Mouse (Mus musculus): Measurements from ENCODE around the gene Nkx2-1.
"Not testable (repeated sequence)": the region's sequence is repeated elsewhere in the genome, so short reads cannot be mapped to it uniquely, and the experiment has no call there.

Nkx2-1 gene

DNA sequence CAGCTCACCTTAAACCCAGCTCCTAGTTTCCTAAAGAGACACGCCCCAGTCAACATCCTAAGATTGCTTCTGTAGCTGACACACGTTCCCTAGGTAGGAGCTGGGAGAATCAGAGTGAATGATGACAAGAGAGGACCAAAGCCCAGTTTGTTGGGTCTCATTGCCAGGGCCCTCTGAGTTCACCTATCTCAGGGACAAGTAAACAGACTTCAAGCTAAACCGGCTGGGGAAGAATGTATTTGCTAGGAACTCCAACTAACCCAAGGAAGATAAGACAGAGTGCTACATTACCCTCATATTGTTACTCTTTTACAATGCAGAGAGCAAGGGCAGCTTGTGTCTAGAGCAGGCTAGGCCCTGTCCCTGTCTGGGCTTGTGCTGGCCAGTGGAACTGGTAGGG lies 6.8 kb downstream of the Nkx2-1 start:
- Histone ChIP-seq H3K27me3 (ENCODE audit: control insufficient read depth, insufficient read depth, low read length, poor library complexity, severe bottlenecking) (peaks cover 2% of the 10 kb centered on the region), H3K36me3 (ENCODE audit: control insufficient read depth, insufficient read depth, low read length, poor library complexity, severe bottlenecking) (no peaks in the 10 kb centered on the region)
- DNase-seq (ENCODE audit: low read depth, low spot score): no peak

DNA sequence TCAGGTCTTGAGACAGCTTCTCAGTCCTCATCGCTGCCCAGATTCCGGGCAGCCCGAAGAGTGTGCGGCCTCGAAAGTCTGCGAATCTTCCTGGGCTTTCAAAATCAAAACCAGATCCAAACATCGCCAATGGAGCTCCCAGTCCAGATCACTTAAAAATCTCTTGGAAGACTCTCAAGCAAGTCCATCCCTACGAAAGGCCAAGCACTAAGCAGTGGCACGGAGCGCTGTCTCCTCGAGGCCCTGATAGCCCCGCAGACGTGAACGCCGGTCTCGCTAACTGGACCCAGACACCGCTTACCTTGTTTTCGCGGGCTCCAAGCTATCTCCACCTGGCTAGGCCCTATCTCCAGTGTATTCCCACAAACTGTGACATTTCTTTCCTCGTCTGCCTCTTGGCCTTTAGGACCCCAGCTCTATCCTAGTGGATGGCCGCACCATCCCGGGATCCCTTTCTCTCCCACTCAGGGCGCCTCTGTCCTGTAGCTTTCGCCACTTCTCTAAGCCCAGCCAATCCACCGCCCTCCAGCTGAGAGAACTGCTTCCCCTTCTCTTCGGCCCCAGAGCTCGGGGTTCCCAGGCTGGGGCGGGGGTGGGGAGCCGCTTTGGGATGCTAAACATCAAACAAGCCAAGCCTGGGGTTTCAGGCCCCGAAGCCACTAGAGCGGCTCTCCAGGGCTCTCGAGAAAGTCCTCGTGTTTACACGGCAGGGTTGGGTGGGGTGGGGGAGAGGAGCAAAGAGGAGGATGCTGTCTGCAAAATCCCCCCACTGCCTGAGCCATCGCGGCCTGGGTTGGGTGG lies 7.6 kb downstream of the Nkx2-1 start:
- DNase-seq (ENCODE audit: low read depth, low spot score): no peak
- no peaks in the 10 kb centered on the region for H3K36me3 ChIP-seq (ENCODE audit: control insufficient read depth, insufficient read depth, low read length, poor library complexity, severe bottlenecking)
- H3K27me3 ChIP-seq (ENCODE audit: control insufficient read depth, insufficient read depth, low read length, poor library complexity, severe bottlenecking): peaks cover 2% of the 10 kb centered on the region

DNA sequence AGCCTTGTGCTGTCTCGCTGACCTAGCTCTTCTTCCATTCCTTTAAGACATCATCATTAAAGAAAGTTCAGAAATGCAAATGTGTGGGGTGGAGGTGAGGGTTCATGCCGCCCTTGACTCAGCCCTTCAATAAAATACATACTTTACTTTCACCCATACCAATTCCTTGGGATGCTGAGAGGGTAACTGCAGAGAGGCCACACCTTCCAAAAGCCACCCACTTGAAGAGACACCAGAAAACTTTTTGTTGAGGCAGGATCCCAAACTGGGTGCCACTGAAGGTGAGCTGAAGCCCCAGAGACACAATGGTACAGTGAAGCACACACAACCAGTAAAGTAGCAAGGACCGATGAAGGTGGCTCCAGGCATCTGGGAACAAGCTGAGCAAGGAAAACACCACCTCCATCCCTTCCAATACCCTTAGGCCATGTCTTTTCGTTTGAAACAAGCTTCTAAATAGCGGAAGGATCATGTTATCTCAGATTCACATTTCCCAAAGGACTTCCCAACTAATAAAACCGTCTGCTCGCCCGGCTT lies 8.6 kb downstream of the Nkx2-1 start:
- DNase-seq (ENCODE audit: low read depth, low spot score): no peak
- peaks cover 2% of the 10 kb centered on the region for H3K27me3 ChIP-seq (ENCODE audit: control insufficient read depth, insufficient read depth, low read length, poor library complexity, severe bottlenecking)
- no peaks in the 10 kb centered on the region for H3K36me3 ChIP-seq (ENCODE audit: control insufficient read depth, insufficient read depth, low read length, poor library complexity, severe bottlenecking)

DNA sequence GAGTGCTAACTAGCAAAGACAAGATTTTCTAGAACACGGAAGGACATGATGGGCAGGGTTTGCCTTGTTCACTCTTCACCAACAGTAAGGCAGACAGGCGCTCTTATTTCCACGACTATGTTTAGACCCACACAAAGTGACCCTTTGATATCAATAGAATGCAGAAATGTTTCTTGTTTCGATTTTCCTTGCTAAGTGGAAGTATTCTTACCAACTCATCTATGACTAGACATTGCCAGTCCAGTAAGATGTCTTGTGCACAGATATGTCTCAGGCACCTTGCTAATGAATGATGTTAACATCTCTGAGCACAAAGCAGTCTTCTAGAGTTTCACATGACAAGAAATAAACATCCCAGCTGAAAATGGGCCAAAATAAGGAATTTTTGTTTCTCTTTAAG lies 9.6 kb downstream of the Nkx2-1 start:
- no peak for DNase-seq (ENCODE audit: low read depth, low spot score)
- no peaks in the 10 kb centered on the region for H3K36me3 ChIP-seq (ENCODE audit: control insufficient read depth, insufficient read depth, low read length, poor library complexity, severe bottlenecking)
- peaks cover 2% of the 10 kb centered on the region; the same call in 1 of the 2 replicates for H3K27me3 ChIP-seq (ENCODE audit: control insufficient read depth, insufficient read depth, low read length, poor library complexity, severe bottlenecking)

DNA sequence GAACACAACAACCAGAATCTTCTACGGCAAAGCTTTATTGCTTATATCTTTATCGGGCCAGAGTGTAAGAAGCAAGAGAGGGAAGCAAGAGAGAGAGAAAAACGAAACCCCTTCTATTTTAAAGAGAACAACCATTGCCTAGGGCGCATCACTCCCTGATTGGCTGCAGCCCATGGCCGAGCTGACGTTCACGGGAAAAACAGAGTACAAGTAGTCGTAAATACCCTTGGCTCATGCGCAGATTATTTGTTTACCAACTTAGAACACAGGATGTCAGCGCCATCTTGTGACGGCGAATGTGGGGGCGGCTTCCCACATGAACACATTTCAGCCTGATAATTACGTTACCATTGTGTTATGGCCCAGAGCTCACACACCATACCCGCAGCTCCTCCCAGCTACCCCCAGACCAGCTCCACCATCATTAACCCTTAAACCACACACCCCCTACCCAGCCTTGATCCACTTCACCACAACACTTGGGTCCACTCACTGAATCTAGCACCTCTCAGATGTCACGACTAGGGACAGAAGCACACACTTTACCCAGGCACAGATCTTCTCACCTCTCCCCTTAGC lies 11.4 kb downstream of the Nkx2-1 start:
- not testable (repeated sequence) for H3K36me3 ChIP-seq (ENCODE audit: control insufficient read depth, insufficient read depth, low read length, poor library complexity, severe bottlenecking); DNase-seq (ENCODE audit: low read depth, low spot score); H3K27me3 ChIP-seq (ENCODE audit: control insufficient read depth, insufficient read depth, low read length, poor library complexity, severe bottlenecking)

DNA sequence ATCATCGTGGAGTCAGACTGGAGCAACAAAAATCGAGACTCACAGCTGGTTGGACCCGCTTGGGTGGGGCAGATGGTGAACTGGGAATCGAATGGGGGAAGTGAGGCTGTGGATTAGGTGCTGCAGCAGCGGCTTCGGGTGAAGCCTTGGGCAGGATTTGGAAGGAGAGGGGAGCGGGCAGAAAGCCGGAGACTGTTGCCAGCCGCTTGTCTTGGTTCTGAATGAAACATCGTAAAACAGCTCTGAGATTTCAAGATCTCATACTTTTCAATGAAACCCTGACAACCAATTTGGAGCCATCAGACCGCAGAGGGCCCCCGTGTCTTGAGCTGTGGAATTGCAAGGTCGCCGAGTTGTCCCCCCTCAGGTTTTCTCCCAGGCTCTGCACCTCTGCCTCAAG lies 12.5 kb downstream of the Nkx2-1 start:
- Histone ChIP-seq H3K27me3 (ENCODE audit: control insufficient read depth, insufficient read depth, low read length, poor library complexity, severe bottlenecking) (peaks cover 2% of the 10 kb centered on the region; the same call in 1 of the 2 replicates), H3K36me3 (ENCODE audit: control insufficient read depth, insufficient read depth, low read length, poor library complexity, severe bottlenecking) (no peaks in the 10 kb centered on the region)
- DNase-seq (ENCODE audit: low read depth, low spot score): no peak

DNA sequence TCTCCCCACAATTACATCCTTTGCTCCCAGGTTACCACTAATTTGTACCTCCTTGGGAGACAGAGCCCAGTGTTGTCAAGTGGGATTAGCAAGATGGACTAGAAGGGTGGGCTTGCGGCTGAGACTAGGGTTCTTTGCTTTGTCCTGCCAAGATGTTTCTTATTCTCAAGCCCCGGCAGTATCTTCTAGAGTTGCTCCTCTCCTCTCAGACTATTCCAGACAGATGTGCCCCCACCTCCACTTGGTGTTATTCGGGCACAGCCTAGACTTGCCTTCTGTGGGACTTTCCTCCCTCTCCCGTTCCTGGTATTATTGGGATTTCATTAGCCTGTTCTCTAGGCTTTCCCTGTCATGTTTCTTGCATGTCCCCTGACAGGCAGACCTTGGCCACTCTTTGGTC lies 14.5 kb downstream of the Nkx2-1 start:
- no peaks in the 10 kb centered on the region for H3K36me3 ChIP-seq (ENCODE audit: control insufficient read depth, insufficient read depth, low read length, poor library complexity, severe bottlenecking)
- DNase-seq (ENCODE audit: low read depth, low spot score): no peak
- peaks cover 2% of the 10 kb centered on the region; the same call in 1 of the 2 replicates for H3K27me3 ChIP-seq (ENCODE audit: control insufficient read depth, insufficient read depth, low read length, poor library complexity, severe bottlenecking)

DNA sequence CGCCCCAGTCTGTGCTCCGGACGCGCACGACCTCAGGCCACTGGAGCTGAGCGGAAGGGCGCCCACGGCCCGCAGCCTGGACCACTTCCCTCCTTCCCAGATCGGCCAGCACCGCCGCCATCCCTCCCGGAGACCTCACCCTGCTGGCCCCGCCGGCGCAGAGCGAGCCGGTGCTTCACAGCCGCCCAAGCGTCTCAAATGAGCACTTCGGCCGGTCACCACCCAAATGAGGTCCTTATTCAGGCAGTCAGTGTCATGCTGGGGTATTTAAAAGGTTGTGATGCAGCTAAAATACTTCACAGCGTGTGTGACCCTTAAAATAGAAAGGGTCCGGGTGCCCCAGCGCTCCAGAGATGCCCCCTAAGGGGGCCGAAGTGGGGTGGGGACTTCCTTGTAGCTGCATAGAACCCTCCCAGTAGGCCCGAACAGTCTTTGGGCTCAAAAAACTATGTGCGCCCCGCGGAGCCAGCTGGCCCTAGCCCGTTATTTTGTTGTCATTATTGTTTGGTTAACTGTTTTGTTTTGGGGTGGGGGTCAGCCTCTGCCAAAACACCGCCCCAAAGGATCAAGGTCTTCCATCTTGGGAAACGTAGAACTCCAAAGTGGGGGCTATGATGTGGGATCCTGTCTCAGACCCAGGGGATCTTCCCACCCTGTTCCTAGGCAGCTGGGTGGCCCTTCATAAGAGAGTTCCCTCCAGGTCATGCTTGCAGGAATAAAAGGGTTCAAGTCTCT lies 15.4 kb downstream of the Nkx2-1 start:
- Histone ChIP-seq H3K36me3 (ENCODE audit: control insufficient read depth, insufficient read depth, low read length, poor library complexity, severe bottlenecking) (no peaks in the 10 kb centered on the region), H3K27me3 (ENCODE audit: control insufficient read depth, insufficient read depth, low read length, poor library complexity, severe bottlenecking) (peaks cover 2% of the 10 kb centered on the region; the same call in 1 of the 2 replicates)
- no peak for DNase-seq (ENCODE audit: low read depth, low spot score)

DNA sequence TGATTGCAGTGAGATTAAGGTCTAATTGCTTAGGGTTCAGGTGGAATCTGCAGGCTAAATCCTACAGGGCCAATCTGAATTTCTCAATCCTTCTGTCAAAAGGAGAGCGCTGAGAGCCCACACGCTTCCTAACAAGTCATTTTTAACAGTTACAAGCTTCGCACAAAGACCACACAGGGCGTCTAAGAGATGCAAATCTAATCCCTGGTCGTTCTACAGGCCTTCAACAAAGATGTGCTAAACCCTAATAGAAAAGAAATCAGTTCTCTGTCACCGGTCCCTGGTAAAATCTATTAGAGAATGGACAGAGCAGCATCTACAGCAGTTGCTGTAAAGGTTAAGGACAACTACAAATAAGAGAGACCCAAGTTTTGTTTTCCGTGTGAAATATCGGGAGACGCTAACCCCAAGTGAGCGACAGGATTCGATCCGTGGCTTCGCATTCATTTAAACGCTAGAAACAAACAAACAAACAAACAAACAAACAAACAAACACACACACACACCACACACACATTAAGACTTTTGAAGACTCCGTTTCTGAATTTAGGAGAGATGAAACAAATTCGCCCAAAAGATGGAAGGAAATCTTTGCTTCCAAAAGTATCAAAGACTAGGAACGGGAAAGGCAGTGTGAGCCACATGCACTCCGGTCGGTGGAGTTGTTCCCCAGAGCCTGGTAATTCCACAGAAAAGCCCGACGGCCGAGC lies 16.2 kb downstream of the Nkx2-1 start:
- Histone ChIP-seq H3K27me3 (ENCODE audit: control insufficient read depth, insufficient read depth, low read length, poor library complexity, severe bottlenecking) (peaks cover 2% of the 10 kb centered on the region; the same call in 1 of the 2 replicates), H3K36me3 (ENCODE audit: control insufficient read depth, insufficient read depth, low read length, poor library complexity, severe bottlenecking) (no peaks in the 10 kb centered on the region)
- no peak for DNase-seq (ENCODE audit: low read depth, low spot score)

DNA sequence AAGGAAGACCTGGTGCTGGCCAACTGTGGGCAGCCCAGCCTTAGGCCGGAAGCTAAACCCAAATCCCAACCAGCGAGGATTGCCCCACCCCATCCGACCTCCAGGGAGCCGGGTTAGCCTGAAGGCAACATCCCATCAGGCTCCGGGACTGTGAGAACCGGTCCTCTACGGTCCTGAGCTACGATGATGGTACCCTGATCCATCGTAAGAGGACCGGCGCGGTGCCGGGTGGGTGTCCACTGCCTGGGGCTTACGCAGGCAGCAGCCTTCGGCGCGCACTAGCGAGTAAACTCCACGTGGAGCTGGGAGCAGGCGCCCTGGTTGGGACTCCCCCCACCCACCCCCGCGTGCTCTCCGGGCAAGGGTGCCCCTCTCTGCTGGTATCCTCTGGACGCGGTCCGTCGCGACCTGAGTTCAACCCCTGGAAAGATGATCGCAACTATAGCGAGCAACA lies 16.9 kb downstream of the Nkx2-1 start:
- Histone ChIP-seq H3K36me3 (ENCODE audit: control insufficient read depth, insufficient read depth, low read length, poor library complexity, severe bottlenecking) (no peaks in the 10 kb centered on the region), H3K27me3 (ENCODE audit: control insufficient read depth, insufficient read depth, low read length, poor library complexity, severe bottlenecking) (no peaks in the 10 kb centered on the region; the same call in 1 of the 2 replicates)
- DNase-seq (ENCODE audit: low read depth, low spot score): no peak

DNA sequence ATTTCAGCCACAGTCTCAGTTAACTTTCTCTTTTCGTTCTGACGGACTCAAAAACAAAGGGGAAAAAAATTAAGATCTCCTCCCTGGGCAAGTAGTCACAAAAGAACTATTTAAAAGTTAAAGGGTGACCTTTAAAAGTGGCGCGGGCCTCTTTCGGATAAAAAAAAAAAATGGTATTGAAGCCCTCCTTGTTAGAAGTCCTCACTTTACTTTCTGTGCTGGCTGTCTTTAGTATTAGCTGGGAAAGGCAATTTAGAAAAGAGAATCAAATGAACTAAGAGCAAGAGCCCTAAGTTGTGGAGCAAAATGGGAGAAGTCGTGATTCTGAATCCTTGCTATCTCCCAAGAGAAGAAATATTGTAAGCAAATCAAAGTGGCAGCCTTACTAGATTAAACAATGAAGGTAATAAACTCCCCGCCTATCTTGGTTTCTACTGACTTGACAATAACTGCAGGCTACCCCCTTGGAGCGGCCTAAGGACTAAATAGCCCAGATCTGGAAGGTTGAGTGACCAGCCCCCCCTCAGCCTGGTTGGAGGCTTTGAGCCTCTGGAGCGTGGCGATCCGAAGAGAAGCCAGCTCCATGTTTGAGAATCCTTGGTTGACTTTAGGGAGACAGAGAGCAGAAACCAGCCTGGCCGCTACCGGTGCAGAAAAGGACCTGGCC lies 17.5 kb downstream of the Nkx2-1 start:
- DNase-seq (ENCODE audit: low read depth, low spot score): no peak
- Histone ChIP-seq H3K27me3 (ENCODE audit: control insufficient read depth, insufficient read depth, low read length, poor library complexity, severe bottlenecking) (no peaks in the 10 kb centered on the region; the same call in 1 of the 2 replicates), H3K36me3 (ENCODE audit: control insufficient read depth, insufficient read depth, low read length, poor library complexity, severe bottlenecking) (no peaks in the 10 kb centered on the region)

DNA sequence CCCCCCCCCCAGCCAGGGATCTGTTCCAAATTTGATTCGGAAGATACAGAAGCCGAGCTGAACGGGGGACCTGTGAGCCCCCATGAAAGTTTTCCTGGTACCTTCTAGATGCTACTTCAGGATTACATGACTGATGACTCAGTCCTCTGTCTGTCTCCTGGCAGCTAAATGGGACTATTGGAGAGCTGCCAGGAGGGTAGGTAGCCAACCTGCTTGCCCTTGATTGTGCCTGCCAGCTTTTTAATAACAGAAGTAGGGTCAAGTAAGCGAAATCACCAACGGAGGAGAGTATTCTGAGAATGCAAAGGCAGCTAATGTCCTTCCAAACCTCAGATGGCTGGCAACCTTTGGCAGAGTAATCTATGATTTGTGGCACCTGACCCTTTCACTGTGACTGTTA lies 18.5 kb downstream of the Nkx2-1 start:
- H3K36me3 ChIP-seq (ENCODE audit: control insufficient read depth, insufficient read depth, low read length, poor library complexity, severe bottlenecking): no peaks in the 10 kb centered on the region
- no peaks in the 10 kb centered on the region; the same call in 1 of the 2 replicates for H3K27me3 ChIP-seq (ENCODE audit: control insufficient read depth, insufficient read depth, low read length, poor library complexity, severe bottlenecking)
- no peak for DNase-seq (ENCODE audit: low read depth, low spot score)

DNA sequence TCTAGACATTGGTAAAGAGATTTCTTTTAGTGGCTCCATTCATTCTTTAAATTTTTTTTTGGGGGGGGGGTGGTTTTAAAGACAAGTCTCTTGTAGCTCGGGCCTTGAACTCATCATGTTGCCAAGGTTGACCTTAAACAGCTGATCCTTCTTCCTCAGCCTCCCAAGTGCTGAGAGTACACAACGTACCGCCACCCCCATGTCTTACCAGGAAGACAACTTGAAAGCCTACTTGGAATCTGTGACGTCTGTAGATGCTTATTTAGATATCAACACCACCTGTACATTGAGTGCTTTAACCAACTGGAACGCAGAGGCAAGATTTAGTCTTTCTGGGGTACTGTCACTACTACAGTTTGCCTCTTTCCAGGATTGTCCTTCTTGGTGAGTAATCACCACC lies 21.9 kb downstream of the Nkx2-1 start:
- DNase-seq (ENCODE audit: low read depth, low spot score): no peak
- Histone ChIP-seq H3K27me3 (ENCODE audit: control insufficient read depth, insufficient read depth, low read length, poor library complexity, severe bottlenecking) (no peaks in the 10 kb centered on the region), H3K36me3 (ENCODE audit: control insufficient read depth, insufficient read depth, low read length, poor library complexity, severe bottlenecking) (no peaks in the 10 kb centered on the region)

DNA sequence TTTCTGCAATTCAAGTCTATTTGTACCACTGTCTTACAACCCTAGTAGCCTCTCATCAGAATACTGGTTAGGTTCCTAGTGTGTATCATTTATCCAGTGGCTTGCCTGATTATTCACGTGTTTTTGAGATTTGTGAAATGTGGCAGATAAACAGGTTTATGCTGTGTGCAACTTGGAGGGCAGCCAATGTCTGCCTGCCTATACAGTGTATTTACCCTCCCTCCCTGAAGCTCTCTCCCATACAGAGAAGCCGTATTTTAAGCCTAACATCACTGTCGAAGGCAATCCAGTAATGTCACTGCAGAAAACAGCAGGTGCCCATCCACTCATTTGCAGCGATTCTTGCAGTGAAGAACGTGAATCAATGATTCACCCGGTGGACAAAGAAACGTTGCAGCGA lies 28.3 kb downstream of the Nkx2-1 start:
- DNase-seq (ENCODE audit: low read depth, low spot score): no peak
- no peaks in the 10 kb centered on the region for H3K36me3 ChIP-seq (ENCODE audit: control insufficient read depth, insufficient read depth, low read length, poor library complexity, severe bottlenecking)
- no peaks in the 10 kb centered on the region for H3K27me3 ChIP-seq (ENCODE audit: control insufficient read depth, insufficient read depth, low read length, poor library complexity, severe bottlenecking)
